Comparison of ENCODE assay signal across 24 mouse cellular contexts in genomic region chr12:82805167-82805566, GRCm38 (mm10).
DNase-seq lines count a peak whose midpoint lies in the region; ATAC-seq and TF ChIP-seq lines count a peak whose summit lies in the region.
"Had no signal": no experiment of that assay in that cellular context is flagged by ENCODE, and none has a peak within 500 bp of the region (broad histone marks: within the 10 kb centered on the region; RNA-seq: fewer than 3 reads in every experiment).

No protein-coding gene starts in this region.

- H3K4me3 ChIP-seq in forebrain, postnatal 0 days (ENCODE audit: low read depth, low read length), result no peak overlapping the region
- no peak overlapping the region for H3K4me3 ChIP-seq in forebrain, embryonic 11.5 days (ENCODE audit: low read depth, low read length)
- H3K4me3 ChIP-seq: embryonic facial prominence, embryonic 15.5 days; erythroblast, embryonic 14.5 days; forebrain, embryonic 10.5 days; heart, adult 2 months; heart, embryonic 15.5 days; hindbrain, embryonic 10.5 days; hindbrain, embryonic 15.5 days had no signal

- no peak for TF ChIP-seq POLR2A in brain, embryonic 14.5 days (IDR thresholded peaks at IDR 0.05; ENCODE audit: borderline replicate concordance, extremely low read depth, insufficient read depth, insufficient read length, poor library complexity, severe bottlenecking)

- H3K36me3 ChIP-seq in forebrain, postnatal 0 days (ENCODE audit: insufficient read depth), result no peaks in the 10 kb centered on the region
- H3K36me3 ChIP-seq in forebrain, embryonic 11.5 days (ENCODE audit: control insufficient read depth, insufficient read depth, low read length), result no peaks in the 10 kb centered on the region
- H3K36me3 ChIP-seq: embryonic facial prominence, embryonic 15.5 days; forebrain, embryonic 10.5 days; heart, embryonic 15.5 days; hindbrain, embryonic 10.5 days; hindbrain, embryonic 15.5 days had no signal

- no peaks in the 10 kb centered on the region for H3K9me3 ChIP-seq in forebrain, postnatal 0 days (ENCODE audit: low read length)
- no peaks in the 10 kb centered on the region for H3K9me3 ChIP-seq in forebrain, embryonic 11.5 days (ENCODE audit: control insufficient read depth, low read length)
- H3K9me3 ChIP-seq: embryonic facial prominence, embryonic 15.5 days; forebrain, embryonic 10.5 days; heart, embryonic 15.5 days; hindbrain, embryonic 10.5 days; hindbrain, embryonic 15.5 days had no signal

- H3K4me1 ChIP-seq in forebrain, postnatal 0 days (ENCODE audit: insufficient read depth), result no peaks in the 10 kb centered on the region
- H3K4me1 ChIP-seq in forebrain, embryonic 11.5 days (replicated peaks; ENCODE audit: control insufficient read depth, insufficient read depth, low read length), result no peaks in the 10 kb centered on the region
- H3K4me1 ChIP-seq: embryonic facial prominence, embryonic 15.5 days; forebrain, embryonic 10.5 days; hindbrain, embryonic 10.5 days; hindbrain, embryonic 15.5 days had no signal

- H3K27me3 ChIP-seq in forebrain, postnatal 0 days (ENCODE audit: insufficient read depth, low read length), result no peaks in the 10 kb centered on the region
- no peaks in the 10 kb centered on the region for H3K27me3 ChIP-seq in forebrain, embryonic 11.5 days (ENCODE audit: control insufficient read depth, insufficient read depth, low read length)
- H3K27me3 ChIP-seq: embryonic facial prominence, embryonic 15.5 days; heart, embryonic 15.5 days; hindbrain, embryonic 15.5 days had no signal

- 81% methylated on average over 4 of the region's 4 CpGs for WGBS in forebrain, postnatal 0 days
- WGBS in forebrain, embryonic 11.5 days, result 97% methylated on average over 4 of the region's 4 CpGs

- DNase-seq in forebrain, postnatal 0 days, result peak; percentile 64
- no peak for DNase-seq in forebrain, embryonic 11.5 days (ENCODE audit: low spot score)
- DNase-seq in right cerebral cortex, adult 18-20 months, result peak; percentile 32
- no peak for DNase-seq in right cerebral cortex, postnatal 14 days
- DNase-seq in Muller cell, postnatal 12 days (ENCODE audit: inconsistent ontology term), result peak; percentile 55
- peak; percentile 42 for DNase-seq in brain, embryonic 14.5 days (ENCODE audit: low read depth)
- DNase-seq in urinary bladder, postnatal 10 days (ENCODE audit: low spot score), result no peak
- DNase-seq: adrenal gland, adult 2 months; adrenal gland, postnatal 25 days; cerebellum, adult 11 months; cerebellum, adult 9-10 months; embryo, embryonic 11 days; gastrocnemius, postnatal 10 days; heart, adult 2 months; heart, postnatal 14 days; kidney, adult 2 months had no signal

- H3K4me2 ChIP-seq in forebrain, postnatal 0 days (ENCODE audit: low read depth), result no peak overlapping the region
- H3K4me2 ChIP-seq in forebrain, embryonic 11.5 days (ENCODE audit: low read depth, low read length, severe bottlenecking), result no peak overlapping the region
- H3K4me2 ChIP-seq: embryonic facial prominence, embryonic 15.5 days; heart, embryonic 11.5 days; heart, embryonic 15.5 days; hindbrain, embryonic 15.5 days had no signal

- no peak overlapping the region for H3K27ac ChIP-seq in forebrain, postnatal 0 days (ENCODE audit: low read depth, low read length)
- no peak overlapping the region for H3K27ac ChIP-seq in forebrain, embryonic 11.5 days (ENCODE audit: low read depth, low read length)
- H3K27ac ChIP-seq: embryonic facial prominence, embryonic 15.5 days; forebrain, embryonic 10.5 days; heart, adult 2 months; heart, embryonic 15.5 days; hindbrain, embryonic 10.5 days; hindbrain, embryonic 15.5 days had no signal

- ATAC-seq in forebrain, postnatal 0 days, result no peak; the same call in 1 of the 2 replicates
- ATAC-seq in forebrain, embryonic 11.5 days (replicated peaks; ENCODE audit: low FRiP score), result no peak
- ATAC-seq: intestine, embryonic 16.5 days had no signal

- TF ChIP-seq CTCF in forebrain, postnatal 0 days (IDR thresholded peaks at IDR 0.05; ENCODE audit: low read depth), result no peak
- TF ChIP-seq CTCF in brain, embryonic 14.5 days (IDR thresholded peaks at IDR 0.05; ENCODE audit: borderline replicate concordance, extremely low read depth, insufficient read depth, insufficient read length), result no peak

- no peak overlapping the region for H3K9ac ChIP-seq in forebrain, postnatal 0 days
- no peak overlapping the region for H3K9ac ChIP-seq in forebrain, embryonic 11.5 days (ENCODE audit: low read length)
- H3K9ac ChIP-seq: embryonic facial prominence, embryonic 15.5 days; heart, embryonic 15.5 days; hindbrain, embryonic 15.5 days had no signal

Comparison
In these comparisons a context has a peak if more than half of its experiments do, and no peak if none do; other contexts are left out.
1. DNase-seq: peak in forebrain, postnatal 0 days (single experiment), right cerebral cortex, adult 18-20 months (single experiment), Muller cell, postnatal 12 days (single experiment) and brain, embryonic 14.5 days (single experiment); none in forebrain, embryonic 11.5 days (single experiment), right cerebral cortex, postnatal 14 days (single experiment) and urinary bladder, postnatal 10 days (single experiment).